Mouse (Mus musculus): ENCODE data around the gene Usp36. TPM values are rescaled to one million over a fixed set of nuclear protein-coding genes. Genes with fewer than 3 reads are reported as not detected.

Usp36 gene
- polyA plus RNA-seq, 1 experiment from 2014 or later = 16.8 TPM

GRCm38 (mm10) chr11:118263146-118263545 lies 26.9 kb downstream of the Usp36 start:
- H3K27ac ChIP-seq = no peak overlapping the region
- no peak overlapping the region for H3K4me3 ChIP-seq (replicated peaks)
- H3K9ac ChIP-seq = no peak overlapping the region; the same call in 1 of the 2 replicates
- no peaks in the 10 kb centered on the region for H3K27me3 ChIP-seq (replicated peaks)
- H3K9me3 ChIP-seq = no peaks in the 10 kb centered on the region
- H3K36me3 ChIP-seq = peaks cover 63% of the 10 kb centered on the region
- H3K4me2 ChIP-seq (replicated peaks) = no peak overlapping the region
- 92% methylated on average over 5 of the region's 5 CpGs for WGBS
- no peak for ATAC-seq
- no peaks in the 10 kb centered on the region for H3K4me1 ChIP-seq (replicated peaks)

- WGBS = 91% methylated on average over 8 of the region's 8 CpGs
- Histone ChIP-seq H3K27me3 (replicated peaks) (no peaks in the 10 kb centered on the region), H3K9me3 (no peaks in the 10 kb centered on the region), H3K4me1 (replicated peaks) (no peaks in the 10 kb centered on the region), H3K4me2 (replicated peaks) (no peak overlapping the region), H3K36me3 (peaks cover 65% of the 10 kb centered on the region), H3K9ac (no peak overlapping the region), H3K27ac (no peak overlapping the region), H3K4me3 (replicated peaks) (no peak overlapping the region)
- ATAC-seq = no peak
Measured at GRCm38 (mm10) chr11:118260081-118260480, 30.0 kb downstream of the Usp36 start.

GRCm38 (mm10) chr11:118259580-118259979 lies 30.5 kb downstream of the Usp36 start:
- Histone ChIP-seq H3K4me2 (replicated peaks) (no peak overlapping the region), H3K4me1 (replicated peaks) (peaks cover 3% of the 10 kb centered on the region; the same call in 1 of the 2 replicates), H3K27ac (no peak overlapping the region), H3K4me3 (replicated peaks) (no peak overlapping the region), H3K36me3 (peaks cover 60% of the 10 kb centered on the region), H3K9me3 (no peaks in the 10 kb centered on the region), H3K27me3 (replicated peaks) (no peaks in the 10 kb centered on the region), H3K9ac (no peak overlapping the region)
- WGBS = 95% methylated on average over 8 of the region's 8 CpGs
- ATAC-seq = no peak

- peaks cover 35% of the 10 kb centered on the region for H3K36me3 ChIP-seq
- no peak overlapping the region for H3K4me2 ChIP-seq (replicated peaks)
- H3K9ac ChIP-seq = no peak overlapping the region
- no peak overlapping the region for H3K4me3 ChIP-seq (replicated peaks)
- ATAC-seq = no peak
- no peaks in the 10 kb centered on the region for H3K27me3 ChIP-seq (replicated peaks)
- H3K4me1 ChIP-seq (replicated peaks) = peaks cover 15% of the 10 kb centered on the region
- no peak overlapping the region for H3K27ac ChIP-seq
- H3K9me3 ChIP-seq = no peaks in the 10 kb centered on the region
- WGBS = 87% methylated on average over 7 of the region's 7 CpGs
Measured at GRCm38 (mm10) chr11:118256371-118256770, 33.7 kb downstream of the Usp36 start.

- 40% methylated on average over 15 of the region's 15 CpGs for WGBS
- Histone ChIP-seq H3K9me3 (no peaks in the 10 kb centered on the region), H3K9ac (no peak overlapping the region), H3K4me2 (replicated peaks) (no peak overlapping the region; the same call in 1 of the 2 replicates), H3K36me3 (peaks cover 20% of the 10 kb centered on the region), H3K27ac (peak overlapping the region; percentile 60), H3K27me3 (replicated peaks) (no peaks in the 10 kb centered on the region), H3K4me1 (replicated peaks) (peaks cover 18% of the 10 kb centered on the region), H3K4me3 (replicated peaks) (no peak overlapping the region)
- peak; percentile 47 for ATAC-seq
Measured at GRCm38 (mm10) chr11:118254159-118254951, 35.7 kb downstream of the Usp36 start.

- Histone ChIP-seq H3K36me3 (peaks cover 17% of the 10 kb centered on the region), H3K27ac (peak overlapping the region; percentile 60), H3K4me3 (replicated peaks) (no peak overlapping the region), H3K9ac (no peak overlapping the region), H3K27me3 (replicated peaks) (no peaks in the 10 kb centered on the region), H3K9me3 (no peaks in the 10 kb centered on the region), H3K4me2 (replicated peaks) (no peak overlapping the region), H3K4me1 (replicated peaks) (peaks cover 21% of the 10 kb centered on the region)
- WGBS = 86% methylated on average over 7 of the region's 7 CpGs
- no peak for ATAC-seq
Measured at GRCm38 (mm10) chr11:118253447-118254158, 36.4 kb downstream of the Usp36 start.

GRCm38 (mm10) chr11:118249012-118249383 lies 41.0 kb downstream of the Usp36 start:
- H3K9me3 ChIP-seq = no peaks in the 10 kb centered on the region
- no peaks in the 10 kb centered on the region for H3K27me3 ChIP-seq (replicated peaks)
- peak overlapping the region; percentile 83 for H3K4me3 ChIP-seq (replicated peaks)
- peak overlapping the region; percentile 55 for H3K4me2 ChIP-seq (replicated peaks)
- ATAC-seq = peak; percentile 8
- WGBS = under 1% methylated on average over 5 of the region's 5 CpGs
- peaks cover 28% of the 10 kb centered on the region for H3K4me1 ChIP-seq (replicated peaks)
- H3K9ac ChIP-seq = no peak overlapping the region
- H3K27ac ChIP-seq = peak overlapping the region; percentile 59
- no peaks in the 10 kb centered on the region for H3K36me3 ChIP-seq

GRCm38 (mm10) chr11:118248150-118249011 lies 41.7 kb downstream of the Usp36 start, which contains the start of gene Cyth1:
TSS of gene Cyth1 (minus strand) at chr11:118248592.
- under 1% methylated on average over 86 of the region's 86 CpGs for WGBS
- Histone ChIP-seq H3K36me3 (no peaks in the 10 kb centered on the region), H3K9ac (peak within 1 kb of the TSS; percentile 90), H3K4me3 (replicated peaks) (peak within 1 kb of the TSS; percentile 83), H3K27ac (peak within 1 kb of the TSS; percentile 71), H3K9me3 (no peaks in the 10 kb centered on the region), H3K4me2 (replicated peaks) (peak within 1 kb of the TSS; percentile 87), H3K27me3 (replicated peaks) (no peaks in the 10 kb centered on the region), H3K4me1 (replicated peaks) (peaks cover 22% of the 10 kb centered on the region)
- peak; percentile 97 for ATAC-seq

- peak; percentile 2; the same call in 1 of the 2 replicates for ATAC-seq
- peak overlapping the region; percentile 90 for H3K9ac ChIP-seq
- no peaks in the 10 kb centered on the region for H3K27me3 ChIP-seq (replicated peaks)
- H3K4me1 ChIP-seq (replicated peaks) = peaks cover 21% of the 10 kb centered on the region
- peak overlapping the region; percentile 83 for H3K4me3 ChIP-seq (replicated peaks)
- H3K36me3 ChIP-seq = no peaks in the 10 kb centered on the region
- H3K9me3 ChIP-seq = no peaks in the 10 kb centered on the region
- H3K27ac ChIP-seq = peak overlapping the region; percentile 71
- peak overlapping the region; percentile 87 for H3K4me2 ChIP-seq (replicated peaks)
- 2% methylated on average over 43 of the region's 43 CpGs for WGBS
Measured at GRCm38 (mm10) chr11:118247359-118248095, 42.5 kb downstream of the Usp36 start.

- peak overlapping the region; percentile 87 for H3K4me2 ChIP-seq (replicated peaks)
- peak overlapping the region; percentile 90 for H3K9ac ChIP-seq
- no peaks in the 10 kb centered on the region for H3K36me3 ChIP-seq
- 55% methylated on average over 5 of the region's 5 CpGs for WGBS
- H3K4me3 ChIP-seq (replicated peaks) = peak overlapping the region; percentile 83
- H3K4me1 ChIP-seq (replicated peaks) = peaks cover 21% of the 10 kb centered on the region
- no peak for ATAC-seq
- no peaks in the 10 kb centered on the region for H3K9me3 ChIP-seq
- no peaks in the 10 kb centered on the region for H3K27me3 ChIP-seq (replicated peaks)
- peak overlapping the region; percentile 71; the same call in 1 of the 2 replicates for H3K27ac ChIP-seq
Measured at GRCm38 (mm10) chr11:118246724-118247123, 43.3 kb downstream of the Usp36 start.

GRCm38 (mm10) chr11:118245130-118245529 lies 44.9 kb downstream of the Usp36 start:
- Histone ChIP-seq H3K4me2 (replicated peaks) (no peak overlapping the region), H3K9me3 (no peaks in the 10 kb centered on the region), H3K27ac (no peak overlapping the region), H3K9ac (no peak overlapping the region), H3K4me3 (replicated peaks) (no peak overlapping the region), H3K27me3 (replicated peaks) (no peaks in the 10 kb centered on the region), H3K4me1 (replicated peaks) (peaks cover 30% of the 10 kb centered on the region), H3K36me3 (no peaks in the 10 kb centered on the region)
- WGBS = 91% methylated on average over 2 of the region's 2 CpGs
- no peak for ATAC-seq

Measured in intestine, embryonic 15.5 days (tissue).